Mouse (Mus musculus): ENCODE data around the gene Rnf207.

GRCm38 (mm10) chr4:152295916-152296315 lies 22.9 kb downstream of the Rnf207 start:
- TF ChIP-seq EP300 (IDR thresholded peaks at IDR 0.05; ENCODE audit: low read depth) (no peak), CTCF (IDR thresholded peaks at IDR 0.05; ENCODE audit: low read depth) (no peak)
